Mouse (Mus musculus): Measurements from ENCODE around the gene Smg1. TPM values are rescaled to one million over a fixed set of nuclear protein-coding genes. Genes with fewer than 3 reads are reported as not detected.

Gene Smg1
- total RNA-seq, 2 experiments from 2014 or later: 82.4 to 85.4 TPM

- no peak overlapping the region for H3K4me3 ChIP-seq
- no peak for DNase-seq (ENCODE audit: extremely low spot score in 1 of 2, low spot score in 2 of 2)
- TF ChIP-seq CTCF (IDR thresholded peaks at IDR 0.05): no peak
- intact Hi-C loops (cut with DNase I): no loop called here
- H3K27ac ChIP-seq: no peak overlapping the region
Observed at GRCm38 (mm10) chr7:118259676-118260305, 16.3 kb upstream of the Smg1 start.

- TF ChIP-seq CTCF (IDR thresholded peaks at IDR 0.05): no peak
- Histone ChIP-seq H3K27ac (no peak overlapping the region), H3K4me3 (no peak overlapping the region)
- intact Hi-C loops (cut with DNase I): no loop called here
- no peak for DNase-seq (ENCODE audit: extremely low spot score in 1 of 2, low spot score in 2 of 2)
Observed at GRCm38 (mm10) chr7:118258451-118258850, 15.0 kb upstream of the Smg1 start.

GRCm38 (mm10) chr7:118256740-118257139 is 13.3 kb upstream of the Smg1 start:
- intact Hi-C loops (cut with DNase I): no loop called here
- DNase-seq (ENCODE audit: extremely low spot score in 1 of 2, low spot score in 2 of 2): no peak
- no peak overlapping the region for H3K27ac ChIP-seq

GRCm38 (mm10) chr7:118254460-118254859 is 11.0 kb upstream of the Smg1 start:
- DNase-seq (ENCODE audit: extremely low spot score in 1 of 2, low spot score in 2 of 2): peak in 1 of 2 experiments; percentile 33
- TF ChIP-seq CTCF (IDR thresholded peaks at IDR 0.05): no peak
- Histone ChIP-seq H3K4me3 (no peak overlapping the region), H3K27ac (0 out of 2 replicates have a peak overlapping the region, but pooled peaks have one; percentile 50)
- intact Hi-C loops (cut with DNase I): no loop called here

More at GRCm38 (mm10) chr7:118256740-118257139, 13.3 kb upstream of the Smg1 start:
- H3K4me3 ChIP-seq: no peak overlapping the region
- no peak for TF ChIP-seq CTCF (IDR thresholded peaks at IDR 0.05)

GRCm38 (mm10) chr7:118254015-118254414 is 10.5 kb upstream of the Smg1 start:
- intact Hi-C loops (cut with DNase I): no loop called here
- no peak for DNase-seq (ENCODE audit: extremely low spot score in 1 of 2, low spot score in 2 of 2)
- Histone ChIP-seq H3K4me3 (no peak overlapping the region), H3K27ac (peak overlapping the region; percentile 50; the same call in 1 of the 2 replicates)
- TF ChIP-seq CTCF (IDR thresholded peaks at IDR 0.05): no peak

GRCm38 (mm10) chr7:118252979-118253378 is 9.5 kb upstream of the Smg1 start:
- Histone ChIP-seq H3K27ac (no peak overlapping the region), H3K4me3 (no peak overlapping the region)
- intact Hi-C loops (cut with DNase I): no loop called here
- no peak for TF ChIP-seq CTCF (IDR thresholded peaks at IDR 0.05)
- DNase-seq (ENCODE audit: extremely low spot score in 1 of 2, low spot score in 2 of 2): no peak

- intact Hi-C loops (cut with DNase I): no loop called here
- no peak overlapping the region for H3K27ac ChIP-seq
- no peak for TF ChIP-seq CTCF (IDR thresholded peaks at IDR 0.05)
- DNase-seq (ENCODE audit: extremely low spot score in 1 of 2, low spot score in 2 of 2): no peak
- no peak overlapping the region for H3K4me3 ChIP-seq
Observed at GRCm38 (mm10) chr7:118252349-118252748, 8.9 kb upstream of the Smg1 start.

GRCm38 (mm10) chr7:118251392-118252170 is 8.1 kb upstream of the Smg1 start:
- Histone ChIP-seq H3K4me3 (no peak overlapping the region), H3K27ac (no peak overlapping the region)
- no peak for DNase-seq (ENCODE audit: extremely low spot score in 1 of 2, low spot score in 2 of 2)
- intact Hi-C loops (cut with DNase I): no loop called here
- TF ChIP-seq CTCF (IDR thresholded peaks at IDR 0.05): no peak

- intact Hi-C loops (cut with DNase I): no loop called here
- DNase-seq (ENCODE audit: extremely low spot score in 1 of 2, low spot score in 2 of 2): no peak
- Histone ChIP-seq H3K27ac (no peak overlapping the region), H3K4me3 (no peak overlapping the region)
- TF ChIP-seq CTCF (IDR thresholded peaks at IDR 0.05): no peak
Observed at GRCm38 (mm10) chr7:118250482-118251160, 7.2 kb upstream of the Smg1 start.

- no peak for DNase-seq (ENCODE audit: extremely low spot score in 1 of 2, low spot score in 2 of 2)
- no peak for TF ChIP-seq CTCF (IDR thresholded peaks at IDR 0.05)
- intact Hi-C loops (cut with DNase I): no loop called here
- Histone ChIP-seq H3K4me3 (no peak overlapping the region), H3K27ac (no peak overlapping the region)
Observed at GRCm38 (mm10) chr7:118249563-118249962, 6.1 kb upstream of the Smg1 start.

- DNase-seq (ENCODE audit: extremely low spot score in 1 of 2, low spot score in 2 of 2): no peak
- intact Hi-C loops (cut with DNase I): no loop called here
- H3K27ac ChIP-seq: no peak overlapping the region
- no peak overlapping the region for H3K4me3 ChIP-seq
- TF ChIP-seq CTCF (IDR thresholded peaks at IDR 0.05): no peak
Observed at GRCm38 (mm10) chr7:118248069-118248468, 4.6 kb upstream of the Smg1 start.

- H3K4me3 ChIP-seq: no peak overlapping the region
- intact Hi-C loops (cut with DNase I): no loop called here
- TF ChIP-seq CTCF (IDR thresholded peaks at IDR 0.05): no peak
- H3K27ac ChIP-seq: no peak overlapping the region
- no peak for DNase-seq (ENCODE audit: extremely low spot score in 1 of 2, low spot score in 2 of 2)
Observed at GRCm38 (mm10) chr7:118245260-118245659, 1.8 kb upstream of the Smg1 start.
